Mouse (Mus musculus): ENCODE data around the gene Fbxw8.

The Fbxw8 gene

GRCm38 (mm10) chr5:118154839-118155564, at the start of gene Fbxw8:
Gene Fbxw8 (minus strand): TSS chr5:118155464.
- peak; percentile 73 for DNase-seq (ENCODE audit: low spot score)

- DNase-seq (ENCODE audit: low spot score) = no peak
These were observed 49.6 kb upstream of the Fbxw8 start for GRCm38 (mm10) chr5:118204675-118205440.

- DNase-seq (ENCODE audit: low spot score) = no peak
These were observed 44.4 kb upstream of the Fbxw8 start for GRCm38 (mm10) chr5:118199670-118200069.

- DNase-seq (ENCODE audit: low spot score) = no peak
These were observed 42.2 kb upstream of the Fbxw8 start for GRCm38 (mm10) chr5:118197421-118197820.

- DNase-seq (ENCODE audit: low spot score) = no peak
These were observed 37.0 kb upstream of the Fbxw8 start for GRCm38 (mm10) chr5:118192221-118192620.

GRCm38 (mm10) chr5:118190491-118190890, 35.2 kb upstream of the Fbxw8 start:
- DNase-seq (ENCODE audit: low spot score) = no peak

- DNase-seq (ENCODE audit: low spot score) = no peak
These were observed 33.1 kb upstream of the Fbxw8 start for GRCm38 (mm10) chr5:118188356-118188755.

- no peak for DNase-seq (ENCODE audit: low spot score)
These were observed 31.8 kb upstream of the Fbxw8 start for GRCm38 (mm10) chr5:118186903-118187633.

- no peak for DNase-seq (ENCODE audit: low spot score)
These were observed 22.4 kb upstream of the Fbxw8 start for GRCm38 (mm10) chr5:118177640-118178039.

GRCm38 (mm10) chr5:118175137-118175536, 19.9 kb upstream of the Fbxw8 start:
- no peak for DNase-seq (ENCODE audit: low spot score)

- no peak for DNase-seq (ENCODE audit: low spot score)
These were observed 19.2 kb upstream of the Fbxw8 start for GRCm38 (mm10) chr5:118174310-118175009.

- DNase-seq (ENCODE audit: low spot score) = no peak
These were observed 16.9 kb upstream of the Fbxw8 start for GRCm38 (mm10) chr5:118172078-118172723.

GRCm38 (mm10) chr5:118171665-118172064, 16.4 kb upstream of the Fbxw8 start:
- DNase-seq (ENCODE audit: low spot score) = no peak

- no peak for DNase-seq (ENCODE audit: low spot score)
These were observed 15.7 kb upstream of the Fbxw8 start for GRCm38 (mm10) chr5:118170888-118171529.

- DNase-seq (ENCODE audit: low spot score) = no peak
These were observed 14.3 kb upstream of the Fbxw8 start for GRCm38 (mm10) chr5:118169222-118170221.

GRCm38 (mm10) chr5:118167561-118167995, 12.3 kb upstream of the Fbxw8 start:
- no peak for DNase-seq (ENCODE audit: low spot score)

GRCm38 (mm10) chr5:118165462-118165861, 10.2 kb upstream of the Fbxw8 start:
- DNase-seq (ENCODE audit: low spot score) = no peak

GRCm38 (mm10) chr5:118164581-118164980, 9.3 kb upstream of the Fbxw8 start, which contains the start of gene Hrk:
Gene Hrk (plus strand): TSS chr5:118164648.
- DNase-seq (ENCODE audit: low spot score) = no peak

GRCm38 (mm10) chr5:118160691-118161090, 5.4 kb upstream of the Fbxw8 start:
- DNase-seq (ENCODE audit: low spot score) = no peak

- DNase-seq (ENCODE audit: low spot score) = no peak
These were observed 1.7 kb upstream of the Fbxw8 start for GRCm38 (mm10) chr5:118156976-118157375.

All from urinary bladder, postnatal 10 days (tissue).